Mouse (Mus musculus) kidney, postnatal 0 days (tissue): Measurements from ENCODE around the gene Mon2. TPM values are rescaled to one million over a fixed set of nuclear protein-coding genes. Genes with fewer than 3 reads are reported as not detected.

Experiments used
- ATAC-seq: fragments of 200-750 bp; cut with Nextera tagmentation; replicated peaks from 2 replicates; pipeline ENCODE4 v1.8.0; 2017; ENCODE audit warnings: low read depth, moderate number of reproducible peaks, moderate TSS enrichment, moderate library complexity; ENCODE audit not compliant: low FRiP score
- DNase-seq: peaks from one replicate; pipeline ENCODE4 v3.0.0-alpha.2; 2016; ENCODE audit warnings: low spot score
- H3K27ac ChIP-seq: fragments of 300-500 bp; sonication (generic); 2 replicates; pipeline ENCODE4 v1.5.1; 2014; ENCODE audit warnings: mild to moderate bottlenecking
- H3K27me3 ChIP-seq: fragments of 300-500 bp; sonication (generic); 2 replicates; pipeline ENCODE4 v1.6.1; 2014; ENCODE audit warnings: low read length, mixed read lengths; ENCODE audit not compliant: insufficient read depth
- H3K36me3 ChIP-seq: fragments of 300-500 bp; sonication (generic); 2 replicates; pipeline ENCODE4 v1.6.1; 2014; ENCODE audit warnings: low read length, mixed read lengths; ENCODE audit not compliant: insufficient read depth
- H3K4me1 ChIP-seq: fragments of 300-500 bp; sonication (generic); replicated peaks from 2 replicates; pipeline ENCODE4 v1.6.1; 2014; ENCODE audit warnings: antibody characterized with exemption, low read length, mixed read lengths; ENCODE audit not compliant: insufficient read depth
- H3K4me2 ChIP-seq: fragments of 300-500 bp; sonication (generic); 2 replicates; pipeline ENCODE4 v1.6.1; 2014; ENCODE audit warnings: mild to moderate bottlenecking, low read length, moderate library complexity, mixed read lengths
- H3K4me3 ChIP-seq: fragments of 300-500 bp; sonication (generic); replicated peaks from 2 replicates; pipeline ENCODE4 v1.5.1; 2014; ENCODE audit warnings: low read depth, low read length
- H3K9ac ChIP-seq: fragments of 300-500 bp; sonication (generic); 2 replicates; pipeline ENCODE4 v1.6.1; 2014; ENCODE audit warnings: low read depth, low read length
- H3K9me3 ChIP-seq: fragments of 300-500 bp; sonication (generic); replicated peaks from 2 replicates; pipeline ENCODE4 v1.6.1; 2016; ENCODE audit warnings: low read length, inconsistent platforms, mixed read lengths
- CTCF ChIP-seq: IDR thresholded peaks from 2 replicates; pipeline ENCODE4 v1.5.1; 2016; ENCODE audit warnings: antibody characterized with exemption, low read depth, mild to moderate bottlenecking, moderate library complexity
- WGBS: fragments of 180-500 bp; shearing (Covaris S2); extraction: QIAGEN DNeasy Blood & Tissue Kit; methylation state at CpG from one replicate; pipeline ENCODE4 v1.1.7; 2014; 5-methylcytosine and 5-hydroxymethylcytosine counted together
- polyA plus RNA-seq: library from polyadenylated mRNA; unstranded; fragments of >200 nt; fragmentation: Nextera tagmentation; extraction: Ambion mirVana; gene quantifications from 2 replicates; pipeline ENCODE4 v1.2.1, GENCODE M21; 2015

Mon2 gene
- polyA plus RNA-seq, 1 experiment from 2014 or later: 25.5 TPM

GRCm38 (mm10) chr10:123071997-123072396 is 4.3 kb downstream of the Mon2 start:
- Histone ChIP-seq H3K4me2 (no peak overlapping the region), H3K9me3 (no peaks in the 10 kb centered on the region), H3K27ac (no peak overlapping the region), H3K9ac (no peak overlapping the region), H3K4me1 (no peaks in the 10 kb centered on the region), H3K27me3 (no peaks in the 10 kb centered on the region), H3K36me3 (0 out of 2 replicates have a peak, but pooled peaks cover 5% of the 10 kb centered on the region), H3K4me3 (no peak overlapping the region)
- DNase-seq (no peak), ATAC-seq (no peak)
- TF ChIP-seq CTCF: no peak
- WGBS: 82% methylated on average over 2 of the region's 2 CpGs

DNA sequence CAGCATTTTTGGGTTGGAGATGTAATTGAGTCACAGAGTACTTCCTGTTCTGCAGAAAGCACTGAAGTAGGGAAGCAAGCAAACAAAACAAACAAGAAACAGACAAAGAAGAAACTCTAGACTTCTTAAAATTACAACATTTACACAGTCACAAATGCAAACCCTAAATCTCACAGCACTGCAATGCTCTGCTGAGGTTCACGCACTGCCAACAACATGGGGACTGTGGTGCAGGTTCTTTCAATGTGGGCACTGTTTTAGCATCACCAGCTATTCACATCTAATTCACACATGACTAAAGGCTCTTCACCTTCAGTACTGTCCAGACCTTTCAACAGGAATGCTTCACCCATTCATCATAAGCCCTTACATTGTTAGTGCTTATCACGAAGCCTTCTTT is 13.3 kb downstream of the Mon2 start:
- H3K4me3 ChIP-seq: no peak overlapping the region
- no peak overlapping the region for H3K27ac ChIP-seq
- DNase-seq: no peak
- no peak overlapping the region for H3K9ac ChIP-seq
- 88% methylated on average over 2 of the region's 2 CpGs for WGBS
- H3K9me3 ChIP-seq: no peaks in the 10 kb centered on the region
- no peaks in the 10 kb centered on the region for H3K27me3 ChIP-seq
- no peaks in the 10 kb centered on the region for H3K4me1 ChIP-seq
- no peak for TF ChIP-seq CTCF
- H3K36me3 ChIP-seq: no peaks in the 10 kb centered on the region
- ATAC-seq: no peak
- no peak overlapping the region for H3K4me2 ChIP-seq

GRCm38 (mm10) chr10:123060831-123061230 is 15.5 kb downstream of the Mon2 start:
- no peak overlapping the region for H3K4me2 ChIP-seq
- ATAC-seq: no peak
- H3K4me3 ChIP-seq: no peak overlapping the region
- 91% methylated on average over 6 of the region's 6 CpGs for WGBS
- no peak overlapping the region for H3K9ac ChIP-seq
- no peak overlapping the region for H3K27ac ChIP-seq
- H3K36me3 ChIP-seq: no peaks in the 10 kb centered on the region
- no peak for TF ChIP-seq CTCF
- no peak for DNase-seq
- no peaks in the 10 kb centered on the region for H3K9me3 ChIP-seq
- no peaks in the 10 kb centered on the region for H3K4me1 ChIP-seq
- H3K27me3 ChIP-seq: no peaks in the 10 kb centered on the region

GRCm38 (mm10) chr10:123057082-123057481 is 19.2 kb downstream of the Mon2 start:
- H3K9me3 ChIP-seq: no peaks in the 10 kb centered on the region
- H3K36me3 ChIP-seq: no peaks in the 10 kb centered on the region
- no peak overlapping the region for H3K9ac ChIP-seq
- no peak overlapping the region for H3K4me2 ChIP-seq
- no peak overlapping the region for H3K27ac ChIP-seq
- no peak for DNase-seq
- H3K27me3 ChIP-seq: no peaks in the 10 kb centered on the region
- no peak overlapping the region for H3K4me3 ChIP-seq
- no peak for ATAC-seq
- WGBS: 85% methylated on average over 1 of the region's 1 CpGs
- TF ChIP-seq CTCF: peak; percentile 58
- no peaks in the 10 kb centered on the region for H3K4me1 ChIP-seq

GRCm38 (mm10) chr10:123056463-123056862 is 19.8 kb downstream of the Mon2 start:
- Histone ChIP-seq H3K27ac (no peak overlapping the region), H3K36me3 (no peaks in the 10 kb centered on the region), H3K9me3 (no peaks in the 10 kb centered on the region), H3K4me3 (no peak overlapping the region), H3K9ac (no peak overlapping the region), H3K4me2 (no peak overlapping the region), H3K27me3 (no peaks in the 10 kb centered on the region), H3K4me1 (no peaks in the 10 kb centered on the region)
- no peak for TF ChIP-seq CTCF
- DNase-seq: no peak
- 74% methylated on average over 10 of the region's 10 CpGs for WGBS
- no peak for ATAC-seq

- ATAC-seq: no peak
- WGBS: 77% methylated on average over 9 of the region's 9 CpGs
Observed at GRCm38 (mm10) chr10:123055205-123056000, 20.9 kb downstream of the Mon2 start.

More at GRCm38 (mm10) chr10:123055205-123056000, 20.9 kb downstream of the Mon2 start:
- DNase-seq: no peak
- no peak overlapping the region for H3K4me2 ChIP-seq
- 0 out of 2 replicates have a peak, but pooled peaks cover 4% of the 10 kb centered on the region for H3K36me3 ChIP-seq
- H3K27me3 ChIP-seq: no peaks in the 10 kb centered on the region
- H3K27ac ChIP-seq: no peak overlapping the region
- H3K9ac ChIP-seq: no peak overlapping the region
- no peak overlapping the region for H3K4me3 ChIP-seq
- no peaks in the 10 kb centered on the region for H3K4me1 ChIP-seq
- no peak for TF ChIP-seq CTCF
- H3K9me3 ChIP-seq: no peaks in the 10 kb centered on the region
